Mouse (Mus musculus) large intestine, adult 2 months (tissue): Measurements from ENCODE around the gene Pcbp2. TPM values are rescaled to one million over a fixed set of nuclear protein-coding genes. Genes with fewer than 3 reads are reported as not detected.

Experiments used
- DNase-seq: peaks from one replicate; pipeline ENCODE4 v3.0.0-alpha.2; 2012; ENCODE audit warnings: low read depth, low spot score
- WGBS: fragments of 180-500 bp; shearing (Covaris S2); methylation state at CpG from one replicate; pipeline ENCODE4 v1.1.7; 2018; 5-methylcytosine and 5-hydroxymethylcytosine counted together
- polyA plus RNA-seq: library from polyadenylated mRNA; depleted of rRNA; stranded (reverse); fragments of >200 nt; gene quantifications from 2 replicates; pipeline ENCODE4 v1.2.3, GENCODE M21; 2012; rRNA removed

Gene Pcbp2
- polyA plus RNA-seq: 449 and 466 TPM in 2 replicates

DNA sequence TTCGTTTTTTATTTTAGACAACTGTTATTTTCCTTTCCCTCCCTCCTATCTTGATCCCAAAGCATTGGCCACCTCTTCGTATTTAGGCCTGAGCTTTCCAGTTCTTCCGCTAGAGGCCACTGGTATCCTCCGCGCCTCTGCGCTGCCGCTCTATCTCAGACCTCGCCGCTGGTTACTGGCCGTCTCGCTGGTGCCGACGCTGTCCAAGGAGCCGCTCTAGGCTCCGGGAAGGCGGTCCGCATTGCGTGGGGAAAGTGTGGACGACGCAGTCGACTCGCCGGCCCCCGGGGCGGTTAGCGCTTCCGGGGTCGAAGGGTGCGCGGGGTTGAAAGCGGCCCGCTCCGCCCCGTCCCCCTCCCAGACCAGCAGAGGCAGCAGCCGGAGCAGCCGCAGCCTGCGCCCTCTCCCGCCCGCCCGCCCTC, at the start of gene Pcbp2:
Pcbp2 (plus strand) TSS at position 357 of the 422 bp plus-strand sequence.
- under 1% methylated on average over 33 of the region's 40 CpGs for WGBS
- peak; percentile 85 for DNase-seq

DNA sequence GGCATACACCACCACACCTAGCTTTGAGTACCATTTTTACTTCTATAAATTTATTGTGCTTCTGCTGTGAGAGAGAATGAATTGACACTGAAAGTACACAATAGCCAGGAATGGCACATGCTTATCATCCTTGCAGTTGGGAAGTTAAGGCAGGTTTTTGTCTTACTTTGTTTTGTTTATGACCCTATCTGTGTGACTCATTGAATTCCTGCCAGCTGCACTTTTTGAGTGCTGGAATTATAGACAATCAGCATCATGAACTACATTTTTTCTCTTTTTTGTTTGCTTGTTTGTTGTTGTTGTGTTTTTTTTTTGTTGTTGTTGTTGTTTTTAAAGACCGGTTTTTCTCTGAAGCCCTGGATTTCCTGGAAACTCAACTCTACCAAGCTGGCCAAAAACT, 49.4 kb upstream of the Pcbp2 start:
- no peak for DNase-seq
- WGBS: 15% methylated on average over 1 of the region's 1 CpGs

DNA sequence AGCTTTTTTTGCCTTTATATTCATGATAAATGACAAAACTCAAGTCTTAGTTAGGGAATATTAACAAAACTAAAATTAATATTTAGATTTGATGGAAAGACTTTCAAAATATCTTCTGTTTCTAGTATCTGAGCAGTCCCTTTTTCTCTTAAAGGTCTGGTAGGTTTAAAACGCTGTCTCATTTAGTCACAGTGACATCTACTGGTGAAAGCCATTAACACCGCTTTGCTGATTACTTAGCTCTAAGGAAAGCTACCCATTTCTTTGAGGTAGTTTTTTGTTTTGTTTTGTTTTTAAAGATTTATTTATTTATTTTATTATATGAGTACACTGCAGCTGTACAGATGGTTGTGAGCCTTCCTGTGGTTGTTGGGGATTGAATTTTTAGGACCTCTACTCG, 48.9 kb upstream of the Pcbp2 start:
- 43% methylated on average over 3 of the region's 3 CpGs for WGBS
- no peak for DNase-seq

DNA sequence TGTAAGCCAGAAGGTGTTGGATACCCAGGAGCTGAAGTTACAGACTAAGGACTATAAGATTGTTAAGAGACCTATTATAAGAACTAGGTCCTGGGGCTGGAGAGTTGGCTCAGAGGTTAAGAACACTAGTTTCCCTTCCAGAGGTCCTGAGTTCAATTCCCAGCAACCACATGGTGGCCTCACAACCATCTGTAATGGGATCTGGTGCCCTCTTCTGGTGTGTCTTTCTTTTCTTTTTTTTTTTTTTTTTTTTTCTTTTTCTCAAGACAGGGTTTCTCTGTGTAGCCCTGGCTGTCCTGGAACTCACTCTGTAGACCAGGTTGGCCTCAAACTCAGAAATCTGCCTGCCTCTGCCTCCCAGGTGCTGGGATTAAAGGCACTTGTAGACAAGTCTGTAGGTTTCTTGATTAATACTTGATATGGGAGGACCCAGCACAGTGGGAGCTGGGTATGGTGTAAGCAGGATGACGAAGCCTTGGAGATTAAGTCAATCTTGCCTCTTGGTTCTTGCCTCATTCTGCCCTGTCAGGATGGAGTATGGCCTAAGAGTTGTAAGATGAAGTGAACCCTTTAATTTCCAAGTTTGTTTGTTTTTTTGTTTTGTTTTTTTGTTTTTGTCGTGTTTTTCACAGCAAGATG, 46.6 kb upstream of the Pcbp2 start:
- no peak for DNase-seq
- WGBS: 92% methylated on average over 2 of the region's 2 CpGs

DNA sequence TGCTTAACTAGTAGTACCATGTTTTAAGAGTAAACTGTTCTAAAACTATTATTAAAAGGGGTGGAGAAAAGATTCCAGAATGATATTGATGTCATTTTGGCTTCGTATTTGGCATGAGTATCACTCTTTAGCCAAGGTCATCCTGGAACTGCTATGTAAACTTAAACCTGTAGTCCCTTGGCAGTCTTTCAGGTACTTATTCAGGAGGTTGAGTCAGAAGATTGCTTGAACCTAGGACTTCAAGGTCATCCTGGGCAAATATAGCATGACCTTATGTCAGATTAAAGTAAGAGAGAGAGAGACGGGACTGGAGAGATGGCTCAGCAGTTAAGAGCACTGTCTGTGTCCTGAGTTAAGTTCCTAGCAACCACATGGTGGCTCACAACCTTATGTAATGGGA, 45.7 kb upstream of the Pcbp2 start:
- DNase-seq: no peak
- WGBS: 69% methylated on average over 2 of the region's 2 CpGs

DNA sequence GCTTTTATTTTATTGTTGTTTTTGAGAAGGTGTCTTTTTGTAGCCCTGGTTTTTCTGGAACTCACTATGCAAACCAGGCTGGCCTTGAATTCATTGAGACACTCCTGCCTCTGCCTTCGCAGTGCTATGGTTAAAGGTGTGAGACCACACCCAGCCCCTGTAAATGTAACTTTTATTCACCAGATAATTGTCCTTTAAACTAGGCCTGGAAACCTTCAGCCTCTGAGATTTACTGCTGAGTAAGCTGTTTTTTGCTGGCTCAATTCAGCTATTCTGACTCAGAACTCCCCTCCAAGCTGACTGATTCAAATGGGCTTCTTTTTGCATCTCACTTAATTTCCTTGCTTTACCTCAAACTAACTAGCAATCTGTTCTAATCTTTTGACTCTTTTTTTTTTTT, 43.4 kb upstream of the Pcbp2 start:
- no peak for DNase-seq

DNA sequence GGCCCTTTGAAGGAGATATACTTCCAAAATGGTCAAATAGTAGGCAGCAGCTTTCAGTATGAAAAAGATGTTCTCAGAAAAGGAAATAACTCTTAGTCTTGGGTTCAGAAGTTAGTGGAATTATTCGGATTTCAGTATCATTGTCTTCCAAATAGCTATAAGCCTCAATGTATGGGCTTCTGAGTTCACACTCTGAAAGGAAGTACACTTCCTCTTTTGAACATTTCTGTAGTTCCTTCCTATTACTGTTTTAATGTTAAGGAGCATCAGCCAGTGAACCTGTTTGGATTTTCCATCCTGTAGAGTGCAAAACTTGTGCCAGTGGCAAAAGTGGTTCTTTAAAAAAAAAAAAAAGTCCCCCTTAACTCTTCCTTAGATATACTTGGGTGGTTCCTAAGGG, 38.3 kb upstream of the Pcbp2 start:
- 78% methylated on average over 1 of the region's 1 CpGs for WGBS
- DNase-seq: no peak

More for the DNA sequence above, 43.4 kb upstream of the Pcbp2 start:
- WGBS: 68% methylated on average over 1 of the region's 1 CpGs

DNA sequence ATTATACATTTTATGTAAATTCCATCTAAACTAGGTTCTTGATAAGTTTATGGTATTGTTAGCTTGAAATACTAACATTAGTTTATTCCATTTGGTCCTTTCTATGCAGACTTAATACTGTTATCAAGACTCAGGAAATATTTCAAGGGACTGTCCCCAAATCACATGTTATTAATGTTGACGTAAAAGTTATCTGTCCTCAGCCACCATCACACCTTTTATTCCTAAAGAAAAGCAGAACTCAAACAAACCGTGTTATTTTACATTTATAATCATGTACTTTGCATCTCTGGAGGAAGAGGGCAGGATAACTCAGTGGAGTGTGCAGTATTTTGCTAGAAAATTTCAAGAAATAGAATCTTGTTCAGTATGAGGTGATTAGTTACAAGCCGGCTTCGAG, 37.2 kb upstream of the Pcbp2 start:
- DNase-seq: no peak
- WGBS: 87% methylated on average over 4 of the region's 4 CpGs

DNA sequence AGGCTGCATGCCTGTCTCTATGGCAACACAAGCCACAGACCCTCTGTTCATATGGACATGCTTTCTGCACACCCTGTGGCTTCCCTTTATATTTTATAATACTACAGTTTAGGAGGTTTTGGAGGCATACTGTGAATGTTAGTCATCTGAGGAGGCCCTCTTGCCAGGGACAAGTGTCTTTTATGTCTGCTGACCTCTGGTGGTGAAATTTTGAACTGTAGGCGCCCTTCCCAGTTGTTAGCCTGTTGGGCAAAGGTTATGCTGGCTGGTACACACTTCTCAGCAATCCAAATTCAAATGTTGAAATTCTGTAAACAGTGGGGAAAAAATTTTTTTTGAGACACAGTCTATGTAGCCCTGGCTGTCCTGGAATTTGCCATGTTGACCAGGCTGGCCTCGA, 27.8 kb upstream of the Pcbp2 start:
- WGBS: 46% methylated on average over 2 of the region's 2 CpGs
- DNase-seq: no peak

DNA sequence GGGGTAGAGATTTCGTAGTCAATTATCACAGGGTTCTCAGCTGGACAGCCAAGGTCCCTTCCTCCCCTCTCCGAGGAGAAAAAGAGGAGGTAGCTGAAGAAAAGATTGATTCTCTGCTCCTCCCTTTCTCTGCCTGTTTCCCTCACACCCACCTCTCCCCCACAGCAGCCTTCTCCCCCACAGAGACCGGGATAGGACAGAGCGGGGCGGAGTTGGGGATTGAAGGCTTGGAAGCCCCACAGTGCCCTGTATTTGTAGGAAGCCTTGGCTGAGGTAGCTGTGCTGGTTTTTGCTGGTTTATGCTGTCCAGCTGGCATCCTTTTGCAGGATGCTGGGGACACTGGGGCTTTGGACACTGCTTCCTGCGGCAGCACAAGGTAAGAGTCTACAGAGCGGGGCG, 25.2 kb upstream of the Pcbp2 start, which contains the start of gene Amhr2:
Amhr2 (plus strand) TSS at position 222 of the 400 bp plus-strand sequence.
- no peak for DNase-seq
- WGBS: 75% methylated on average over 8 of the region's 8 CpGs

DNA sequence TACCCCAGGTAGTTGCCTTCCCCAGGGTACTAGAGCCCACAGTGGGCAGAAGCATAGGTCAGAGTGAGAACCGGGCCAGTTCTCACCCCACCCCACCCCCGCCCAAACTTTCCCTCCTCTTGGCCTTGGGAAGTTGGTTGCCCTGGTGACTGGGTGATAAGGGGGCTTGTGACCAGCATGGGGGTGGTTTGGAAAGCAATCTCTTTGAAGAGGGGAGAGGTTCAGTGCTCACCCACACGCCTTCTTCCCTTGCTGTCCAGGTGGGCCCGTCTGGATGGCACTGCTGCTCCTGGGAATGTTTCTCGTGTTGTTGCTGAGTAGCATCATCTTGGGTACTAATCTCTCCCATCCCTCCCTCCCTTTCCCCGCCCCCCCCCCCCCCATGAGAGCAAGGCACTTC, 23.9 kb upstream of the Pcbp2 start:
- WGBS: 46% methylated on average over 6 of the region's 6 CpGs
- no peak for DNase-seq

DNA sequence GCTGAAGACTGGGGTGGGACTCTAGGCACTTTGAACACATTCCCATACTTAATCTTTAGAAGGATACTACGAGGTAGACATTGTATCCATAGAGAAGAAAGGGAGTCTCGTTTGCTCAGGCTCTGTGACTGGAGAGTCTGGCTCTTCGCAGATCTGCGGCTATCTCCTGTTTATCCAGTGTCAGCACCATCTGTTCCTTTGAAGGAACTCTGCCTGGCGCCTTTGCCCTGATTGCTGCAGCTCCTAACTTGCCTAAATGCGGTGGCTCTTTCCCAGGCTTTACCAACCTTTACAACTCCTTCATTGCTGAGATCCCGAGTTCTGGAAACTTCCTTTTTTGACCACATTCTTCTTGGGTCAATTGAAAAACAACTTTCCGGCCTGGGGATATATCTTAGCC, 21.0 kb upstream of the Pcbp2 start:
- WGBS: 71% methylated on average over 8 of the region's 8 CpGs

DNA sequence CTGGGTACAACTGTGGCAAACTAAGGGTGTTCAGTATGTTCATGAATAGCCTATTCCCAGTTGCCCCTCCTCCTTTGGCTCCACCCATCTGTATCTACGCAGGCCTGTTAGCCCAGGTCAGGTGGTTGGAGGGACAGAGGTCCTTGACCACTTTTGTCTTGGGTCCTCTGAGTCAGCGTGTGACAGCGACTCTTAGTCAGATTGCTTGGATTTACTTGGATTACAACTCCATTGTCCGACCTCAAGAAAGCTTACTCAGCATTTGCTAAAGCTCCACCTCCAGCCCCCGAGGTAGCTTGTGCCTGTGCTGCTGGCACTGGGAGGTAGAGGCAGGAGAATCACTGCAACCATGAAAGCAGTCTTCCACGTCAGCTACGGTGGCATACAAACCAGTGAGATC, 19.4 kb upstream of the Pcbp2 start:
- WGBS: 16% methylated on average over 7 of the region's 7 CpGs
- no peak for DNase-seq

More for the DNA sequence above, 21.0 kb upstream of the Pcbp2 start:
- DNase-seq: no peak

DNA sequence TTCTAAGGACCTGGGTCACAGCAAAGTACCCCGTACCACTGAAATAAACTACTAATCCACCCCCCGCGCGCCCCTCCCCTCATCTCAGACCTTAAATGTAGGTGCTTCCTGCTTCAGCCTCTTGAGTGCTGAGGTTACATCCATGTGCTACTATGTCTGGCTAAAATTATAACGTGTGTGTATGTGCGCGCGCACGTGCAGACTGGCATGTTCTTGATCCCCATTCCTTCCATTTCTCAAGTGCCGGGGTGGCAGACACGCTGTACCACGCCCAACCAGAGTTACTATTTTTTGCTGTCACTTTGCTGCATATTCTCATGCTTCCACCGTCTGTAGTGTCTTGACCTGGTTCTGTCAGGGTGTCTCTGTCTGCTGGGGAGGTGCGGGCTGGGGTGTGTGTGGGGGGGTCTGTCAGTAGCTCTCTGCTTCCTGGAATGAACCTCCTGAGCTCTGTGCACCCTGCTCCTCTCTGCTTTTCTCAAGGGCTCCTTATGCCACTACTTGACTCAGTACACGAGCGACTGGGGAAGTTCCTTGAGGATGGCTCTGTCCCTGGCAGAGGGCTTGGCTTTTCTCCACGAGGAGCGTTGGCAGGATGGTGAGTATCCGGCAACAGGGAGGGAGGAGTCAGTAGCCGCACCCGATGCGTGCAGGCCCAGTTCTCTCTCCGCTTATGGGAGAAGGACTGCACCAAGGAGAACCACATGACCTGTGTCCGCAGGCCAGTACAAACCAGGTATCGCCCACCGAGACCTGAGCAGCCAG, 18.5 kb upstream of the Pcbp2 start:
- 59% methylated on average over 26 of the region's 26 CpGs for WGBS
- no peak for DNase-seq

DNA sequence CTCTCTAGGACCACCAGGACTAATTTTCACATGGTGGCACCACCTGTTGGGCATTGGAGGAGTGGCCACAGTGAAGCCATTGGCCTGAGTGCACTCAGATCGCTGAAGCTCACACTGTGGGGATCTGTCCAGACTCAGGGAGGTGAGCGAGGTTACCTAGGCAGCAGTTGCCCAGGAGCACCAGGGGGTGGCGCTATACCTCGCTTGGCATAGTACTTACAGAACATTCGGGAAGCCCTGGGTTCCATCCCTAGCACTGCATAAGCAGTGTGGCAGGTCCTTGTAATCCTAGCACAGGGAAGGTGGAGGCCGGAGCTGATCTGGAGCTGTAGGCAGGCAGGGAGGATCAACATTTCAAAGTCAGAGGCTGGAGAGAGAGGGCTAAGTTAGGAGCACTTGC, 14.3 kb upstream of the Pcbp2 start:
- 51% methylated on average over 6 of the region's 6 CpGs for WGBS
- DNase-seq: no peak

DNA sequence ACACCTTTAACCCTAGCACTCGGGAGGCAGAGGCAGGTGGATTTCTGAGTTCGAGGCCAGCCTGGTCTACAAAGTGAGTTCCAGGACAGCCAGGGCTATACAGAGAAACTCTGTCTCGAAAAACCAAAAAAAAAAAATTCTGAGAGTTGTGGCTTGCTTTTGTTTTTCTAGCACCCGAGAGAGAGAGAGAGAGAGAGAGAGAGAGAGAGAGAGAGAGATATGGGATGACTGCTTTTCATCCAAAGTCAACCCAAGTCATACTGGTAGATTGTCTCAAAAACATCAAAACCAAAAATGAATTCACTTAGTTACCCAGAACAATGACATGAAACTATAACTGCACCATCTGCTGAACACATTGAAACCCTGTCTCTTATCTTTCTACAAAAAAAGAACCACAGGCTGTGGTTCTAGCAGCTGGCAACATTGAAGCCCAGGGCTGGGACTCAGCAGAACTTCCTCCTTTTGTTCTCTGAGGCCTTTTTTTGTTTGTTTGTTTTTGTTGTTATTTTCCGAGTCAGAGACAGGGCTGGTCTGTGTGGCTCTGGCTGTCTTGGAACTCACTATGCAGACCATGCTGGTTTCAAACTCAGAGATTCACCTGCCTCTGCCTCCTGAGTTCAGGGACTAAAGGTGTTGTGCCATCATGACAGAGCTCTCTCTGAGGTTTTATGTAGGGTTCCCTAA, 12.1 kb upstream of the Pcbp2 start:
- 73% methylated on average over 5 of the region's 5 CpGs for WGBS
- DNase-seq: no peak

DNA sequence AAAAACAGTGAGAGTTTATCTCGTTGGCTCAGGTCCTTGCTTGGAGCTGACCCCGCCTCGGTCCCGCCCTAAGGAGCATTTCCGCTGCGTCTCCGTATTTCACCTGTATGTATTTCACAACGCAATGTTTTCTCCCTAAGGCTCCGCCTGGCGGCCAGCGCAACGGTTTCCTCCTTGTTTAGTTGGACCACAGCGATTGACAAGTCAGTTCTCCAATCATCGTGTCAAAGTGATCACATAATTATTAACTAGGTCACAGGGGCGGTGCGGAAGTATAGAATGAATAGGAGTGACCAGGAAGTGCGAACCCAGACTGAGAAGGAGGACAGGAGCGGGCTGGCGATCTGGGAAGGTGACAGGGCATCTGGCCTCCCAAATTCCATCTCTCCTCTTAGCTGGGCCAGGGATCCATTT, 11.4 kb upstream of the Pcbp2 start, which contains the start of gene Prr13:
Prr13 (plus strand) TSS at position 125 of the 414 bp plus-strand sequence.
- peak; percentile 100 for DNase-seq
- under 1% methylated on average over 19 of the region's 19 CpGs for WGBS

DNA sequence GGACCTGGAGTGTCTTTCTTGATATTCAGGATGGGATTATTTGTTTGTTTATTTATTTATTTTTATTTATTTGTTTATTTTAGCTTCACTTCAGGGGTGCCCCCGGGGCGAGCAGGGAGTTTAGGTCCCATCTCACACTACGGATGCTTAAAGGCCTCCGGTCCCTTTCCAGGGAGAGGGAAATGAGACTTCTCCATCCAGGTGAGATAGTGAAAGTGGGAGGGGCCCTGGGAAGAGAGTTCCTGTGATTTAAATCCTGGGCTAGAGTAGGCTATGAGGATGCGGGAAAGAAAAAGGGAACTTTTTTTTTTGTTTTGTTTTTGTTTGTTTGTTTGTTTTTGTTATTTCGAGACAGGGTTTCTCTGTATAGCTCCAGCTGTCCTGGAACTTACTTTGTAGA, 11.0 kb upstream of the Pcbp2 start:
- DNase-seq: no peak
- WGBS: 10% methylated on average over 6 of the region's 6 CpGs

DNA sequence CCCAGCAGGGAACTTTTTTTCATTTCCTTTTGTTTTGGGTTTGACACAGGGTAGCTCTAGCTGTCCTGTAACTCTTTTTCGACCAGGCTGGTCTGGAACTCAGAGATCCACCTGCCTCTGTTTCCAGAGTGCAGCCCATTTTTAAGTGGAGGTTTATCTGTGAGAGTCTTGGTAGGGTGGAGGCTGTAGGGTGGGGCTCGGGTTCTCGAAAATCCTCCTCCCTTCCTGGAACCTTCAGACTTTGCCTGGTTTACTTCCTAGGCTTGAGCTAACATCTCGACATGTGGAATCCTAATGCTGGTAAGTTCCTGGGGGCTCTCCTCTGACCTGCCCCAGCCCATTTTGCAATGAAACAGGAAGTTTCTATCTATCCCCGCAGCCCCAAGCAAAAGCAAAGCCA, 10.5 kb upstream of the Pcbp2 start:
- WGBS: 12% methylated on average over 5 of the region's 5 CpGs
- no peak for DNase-seq

DNA sequence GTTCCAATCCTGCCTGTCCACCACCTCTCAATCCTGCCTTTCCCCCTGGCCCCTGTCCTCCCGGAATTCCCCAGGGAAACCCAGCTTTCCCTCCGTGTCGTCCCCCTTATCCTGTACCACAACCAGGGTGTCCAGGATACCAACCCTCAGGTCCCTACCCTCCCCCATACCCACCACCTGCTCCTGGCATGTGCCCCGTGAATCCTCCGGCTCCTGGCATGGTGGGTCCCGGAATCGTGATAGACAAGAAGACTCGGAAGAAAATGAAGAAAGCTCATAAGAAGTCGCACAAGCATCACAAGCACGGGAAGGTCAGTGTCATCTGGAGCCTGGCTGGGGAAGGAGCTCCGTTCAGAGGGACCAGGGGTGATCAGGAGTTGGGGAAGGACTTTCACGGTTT, 9.9 kb upstream of the Pcbp2 start:
- 58% methylated on average over 12 of the region's 12 CpGs for WGBS
- DNase-seq: no peak

DNA sequence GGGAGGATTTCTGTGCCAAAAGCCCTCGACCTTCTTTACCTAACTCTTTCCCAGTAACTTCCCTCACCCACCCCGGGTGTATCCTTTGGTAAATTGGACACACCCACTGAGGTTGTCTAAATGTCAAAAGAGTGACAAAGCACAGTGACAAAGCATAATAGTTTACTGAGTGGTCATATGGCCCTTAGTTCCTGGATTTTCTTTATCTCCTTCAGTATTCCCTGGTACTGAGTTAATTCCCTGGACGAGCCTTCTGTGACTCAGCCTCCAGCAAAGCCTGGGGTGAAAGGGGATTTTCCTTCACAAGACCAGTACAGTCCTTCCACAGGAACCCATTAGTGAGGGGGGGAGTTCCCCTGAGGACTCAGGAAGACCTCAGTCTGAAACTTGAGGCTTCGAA, 9.4 kb upstream of the Pcbp2 start:
- DNase-seq: no peak
- 22% methylated on average over 4 of the region's 4 CpGs for WGBS
